Mouse (Mus musculus): ENCODE results near the gene Ghsr.
"Not testable (repeated sequence)": the region's sequence is repeated elsewhere in the genome, so short reads cannot be mapped to it uniquely, and the experiment has no call there.

The Ghsr gene

GRCm38 (mm10) chr3:27371276-27371621, at the start of gene Ghsr:
Gene Ghsr, plus strand, starts transcription at chr3:27371351.
- DNase-seq (ENCODE audit: low read depth, low spot score): no peak

- no peak for DNase-seq (ENCODE audit: low read depth, low spot score)
Measured at GRCm38 (mm10) chr3:27322591-27322990, 48.6 kb upstream of the Ghsr start.

- no peak for DNase-seq (ENCODE audit: low read depth, low spot score)
Measured at GRCm38 (mm10) chr3:27323551-27323950, 47.6 kb upstream of the Ghsr start.

- no peak for DNase-seq (ENCODE audit: low read depth, low spot score)
Measured at GRCm38 (mm10) chr3:27326633-27327191, 44.4 kb upstream of the Ghsr start.

GRCm38 (mm10) chr3:27330706-27331105, 40.4 kb upstream of the Ghsr start:
- no peak for DNase-seq (ENCODE audit: low read depth, low spot score)

- peak; percentile 35 for DNase-seq (ENCODE audit: low read depth, low spot score)
Measured at GRCm38 (mm10) chr3:27338437-27338836, 32.7 kb upstream of the Ghsr start.

- DNase-seq (ENCODE audit: low read depth, low spot score): no peak
Measured at GRCm38 (mm10) chr3:27338887-27339286, 32.3 kb upstream of the Ghsr start.

- DNase-seq (ENCODE audit: low read depth, low spot score): no peak
Measured at GRCm38 (mm10) chr3:27340757-27341156, 30.4 kb upstream of the Ghsr start.

GRCm38 (mm10) chr3:27342462-27342861, 28.7 kb upstream of the Ghsr start:
- no peak for DNase-seq (ENCODE audit: low read depth, low spot score)

- DNase-seq (ENCODE audit: low read depth, low spot score): no peak
Measured at GRCm38 (mm10) chr3:27345526-27345925, 25.6 kb upstream of the Ghsr start.

GRCm38 (mm10) chr3:27348462-27348861, 22.7 kb upstream of the Ghsr start:
- DNase-seq (ENCODE audit: low read depth, low spot score): no peak

GRCm38 (mm10) chr3:27351105-27351504, 20.0 kb upstream of the Ghsr start:
- no peak for DNase-seq (ENCODE audit: low read depth, low spot score)

- no peak for DNase-seq (ENCODE audit: low read depth, low spot score)
Measured at GRCm38 (mm10) chr3:27359100-27359720, 11.9 kb upstream of the Ghsr start.

GRCm38 (mm10) chr3:27370125-27370524, 1.0 kb upstream of the Ghsr start:
- peak; percentile 56 for DNase-seq (ENCODE audit: low read depth, low spot score)

GRCm38 (mm10) chr3:27370582-27371275, 422 bp upstream of the Ghsr start:
- DNase-seq (ENCODE audit: low read depth, low spot score): no peak

- no peak for DNase-seq (ENCODE audit: low read depth, low spot score)
Measured at GRCm38 (mm10) chr3:27371725-27372650, 837 bp downstream of the Ghsr start.

GRCm38 (mm10) chr3:27374396-27374795, 3.2 kb downstream of the Ghsr start:
- DNase-seq (ENCODE audit: low read depth, low spot score): no peak

- DNase-seq (ENCODE audit: low read depth, low spot score): no peak
Measured at GRCm38 (mm10) chr3:27377935-27378334, 6.8 kb downstream of the Ghsr start.

- no peak for DNase-seq (ENCODE audit: low read depth, low spot score)
Measured at GRCm38 (mm10) chr3:27384836-27385235, 13.7 kb downstream of the Ghsr start.

- no peak for DNase-seq (ENCODE audit: low read depth, low spot score)
Measured at GRCm38 (mm10) chr3:27389923-27390322, 18.8 kb downstream of the Ghsr start.

- not testable (repeated sequence) for DNase-seq (ENCODE audit: low read depth, low spot score)
Measured at GRCm38 (mm10) chr3:27400996-27401395, 29.8 kb downstream of the Ghsr start.

GRCm38 (mm10) chr3:27406440-27406839, 35.3 kb downstream of the Ghsr start:
- no peak for DNase-seq (ENCODE audit: low read depth, low spot score)

Data from embryo, embryonic 11.5 days (tissue).